Mouse (Mus musculus) layer of hippocampus, adult 9-10 months (tissue): ENCODE results near the gene Atg9a.
A peak's percentile ranks its signal among the peaks of the same experiment; 100 is the strongest.

Experiments used
- DNase-seq: peaks from one replicate; pipeline ENCODE4 v3.0.0; 2022; ENCODE audit warnings: low spot score

Atg9a gene

DNA sequence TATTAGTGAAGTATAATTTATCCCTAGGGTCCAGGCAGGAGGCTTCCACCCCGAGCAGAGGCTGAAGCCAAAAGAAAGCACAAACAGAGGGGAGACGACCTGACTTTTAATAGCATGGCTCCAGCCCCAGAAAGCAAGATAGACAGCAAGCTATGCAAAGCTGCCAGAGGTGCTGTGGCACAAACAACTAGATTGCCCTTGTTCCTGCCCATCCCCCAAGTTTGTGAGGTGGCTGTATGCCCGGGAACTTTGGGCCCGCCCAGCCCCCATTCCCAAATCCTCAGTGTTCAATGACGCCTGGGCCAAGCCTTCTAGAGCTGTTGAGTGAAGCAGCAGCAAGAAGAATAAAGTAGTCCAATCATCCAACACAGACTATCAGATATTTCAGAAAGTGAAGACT is 22.9 kb upstream of the Atg9a start:
- no peak for DNase-seq

DNA sequence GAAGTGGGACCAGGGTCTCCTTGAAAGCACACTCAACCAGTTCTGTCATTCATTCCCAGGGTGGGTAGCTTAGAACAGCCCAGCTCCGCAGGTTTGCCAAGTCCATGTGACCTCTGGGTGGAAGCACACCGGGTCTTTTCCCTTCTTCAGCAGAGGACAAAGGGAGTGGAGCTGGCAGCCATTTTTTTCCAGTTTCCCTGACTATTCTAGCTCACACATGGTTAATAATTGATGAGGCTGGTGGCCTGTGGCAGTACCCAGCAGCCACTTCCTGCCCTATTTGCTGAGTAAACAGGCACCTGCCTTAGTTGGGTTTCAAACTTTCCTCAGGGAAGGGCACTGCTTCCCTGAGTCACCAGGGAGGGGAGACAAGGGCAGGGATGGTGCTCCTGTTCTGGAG is 22.4 kb upstream of the Atg9a start:
- no peak for DNase-seq

DNA sequence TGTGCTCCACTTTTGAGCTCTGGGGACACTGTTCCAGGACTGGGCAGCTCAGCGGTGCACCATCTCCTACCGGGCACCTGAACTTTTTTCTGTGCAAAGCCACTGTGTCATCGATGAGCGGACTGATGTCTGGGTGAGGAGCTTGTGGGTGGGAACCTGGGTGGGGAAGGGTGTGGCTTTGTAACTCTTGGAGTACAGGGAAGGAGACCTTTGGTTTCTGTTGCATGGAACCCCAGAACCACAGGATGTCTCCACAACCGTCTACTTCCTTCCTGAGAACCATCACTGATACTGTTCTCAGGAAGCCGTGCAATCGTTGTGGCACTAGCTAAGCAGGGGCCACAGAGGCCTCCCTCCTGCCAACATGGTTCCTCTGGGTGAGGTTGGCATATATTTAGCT is 21.1 kb upstream of the Atg9a start:
- DNase-seq: no peak

DNA sequence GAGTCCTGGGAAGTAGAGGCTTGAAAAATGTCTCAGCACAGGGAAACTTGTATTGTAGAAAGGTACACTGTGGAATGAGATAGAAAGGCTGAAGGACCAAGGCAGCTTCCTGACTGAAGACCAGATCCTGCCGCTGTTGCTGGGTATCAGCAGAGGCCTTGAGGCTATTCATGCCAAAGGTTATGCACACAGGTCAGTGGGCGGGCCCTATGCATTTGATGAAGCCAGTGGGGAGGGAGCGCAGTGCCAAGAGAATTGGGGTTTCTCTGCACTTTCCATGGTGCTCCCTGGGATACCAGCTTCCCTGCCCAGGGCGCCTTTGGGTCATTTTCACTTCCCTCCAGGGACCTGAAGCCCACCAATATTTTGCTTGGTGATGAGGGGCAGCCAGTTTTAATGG is 20.5 kb upstream of the Atg9a start:
- no peak for DNase-seq

DNA sequence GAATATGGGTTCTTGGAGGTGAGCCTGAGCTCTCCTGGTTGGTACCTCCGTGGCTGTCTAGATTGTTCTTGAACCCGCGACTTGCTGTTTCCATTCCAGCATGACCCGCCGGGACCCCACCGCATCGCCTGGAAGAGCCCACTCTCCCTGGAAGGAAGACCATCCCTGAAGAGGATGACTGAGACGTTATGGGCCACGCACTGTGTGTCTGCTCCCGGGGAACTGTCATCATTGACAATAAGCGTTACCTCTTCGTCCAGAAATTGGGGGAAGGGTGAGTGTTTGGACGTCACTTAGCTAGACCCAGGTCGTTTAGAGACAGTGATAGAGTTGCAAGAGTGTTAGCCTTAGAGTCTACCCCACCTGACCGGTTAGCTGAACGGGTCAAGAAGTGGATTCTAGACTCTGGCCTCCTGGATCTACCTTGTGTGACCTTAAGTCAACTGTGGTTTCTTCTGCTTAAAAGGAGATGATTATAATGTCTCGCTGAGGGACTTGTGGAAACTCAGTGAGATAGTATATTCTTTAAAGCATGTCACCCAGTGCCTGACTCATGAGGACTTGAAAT is 19.2 kb upstream of the Atg9a start:
- DNase-seq: no peak

DNA sequence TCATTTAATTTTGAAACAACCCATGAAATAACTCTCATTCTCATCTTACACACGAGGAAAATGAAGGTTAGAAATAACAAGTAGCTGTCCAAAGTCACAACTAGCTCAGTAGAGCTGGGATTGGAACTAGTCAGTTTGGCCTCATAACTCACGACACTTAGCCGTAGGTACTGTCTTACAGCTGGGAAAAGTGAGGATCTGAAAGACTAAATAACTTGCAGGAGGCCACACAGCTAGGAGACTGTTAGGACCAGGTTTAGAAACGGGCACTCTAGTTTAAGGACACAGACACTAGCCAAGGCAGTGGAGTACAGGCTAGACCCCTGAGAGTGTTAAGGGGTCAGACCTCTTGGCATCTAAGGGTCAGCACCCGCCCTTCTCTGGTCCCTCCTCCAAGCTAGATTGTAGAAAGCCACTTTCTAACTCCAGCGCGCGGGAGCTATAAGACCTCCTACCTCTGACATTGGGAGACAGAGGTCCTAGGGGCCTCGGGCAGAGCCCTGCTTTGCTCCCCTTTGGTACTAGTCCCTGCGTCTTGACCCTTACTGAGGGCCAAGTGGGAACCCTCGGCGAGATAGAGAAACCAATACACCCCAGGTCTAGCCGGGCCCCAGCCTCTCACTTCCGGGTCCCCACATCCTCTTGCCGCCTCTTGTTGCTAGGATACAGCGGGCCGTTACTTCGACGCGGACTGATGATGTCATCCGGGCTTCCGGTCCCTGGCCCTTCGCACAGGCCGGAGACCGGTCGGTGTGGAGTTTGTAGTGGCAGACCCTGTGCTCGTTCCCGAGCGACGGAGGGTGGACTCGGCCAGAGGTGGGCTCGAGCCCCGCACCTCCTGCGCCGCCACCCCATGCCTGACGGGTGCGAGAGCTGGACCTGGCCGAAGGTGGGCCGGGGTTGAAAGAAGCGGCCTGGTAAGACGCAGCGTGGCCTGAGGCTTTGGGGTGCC is 18.4 kb upstream of the Atg9a start, which contains the start of the genes Glb1l and Stk16:
Gene Glb1l, minus strand, starts transcription at position 678 of the 952 bp plus-strand sequence.
Gene Stk16, plus strand, starts transcription at position 703 of the 952 bp plus-strand sequence.
- DNase-seq: peak; percentile 85

DNA sequence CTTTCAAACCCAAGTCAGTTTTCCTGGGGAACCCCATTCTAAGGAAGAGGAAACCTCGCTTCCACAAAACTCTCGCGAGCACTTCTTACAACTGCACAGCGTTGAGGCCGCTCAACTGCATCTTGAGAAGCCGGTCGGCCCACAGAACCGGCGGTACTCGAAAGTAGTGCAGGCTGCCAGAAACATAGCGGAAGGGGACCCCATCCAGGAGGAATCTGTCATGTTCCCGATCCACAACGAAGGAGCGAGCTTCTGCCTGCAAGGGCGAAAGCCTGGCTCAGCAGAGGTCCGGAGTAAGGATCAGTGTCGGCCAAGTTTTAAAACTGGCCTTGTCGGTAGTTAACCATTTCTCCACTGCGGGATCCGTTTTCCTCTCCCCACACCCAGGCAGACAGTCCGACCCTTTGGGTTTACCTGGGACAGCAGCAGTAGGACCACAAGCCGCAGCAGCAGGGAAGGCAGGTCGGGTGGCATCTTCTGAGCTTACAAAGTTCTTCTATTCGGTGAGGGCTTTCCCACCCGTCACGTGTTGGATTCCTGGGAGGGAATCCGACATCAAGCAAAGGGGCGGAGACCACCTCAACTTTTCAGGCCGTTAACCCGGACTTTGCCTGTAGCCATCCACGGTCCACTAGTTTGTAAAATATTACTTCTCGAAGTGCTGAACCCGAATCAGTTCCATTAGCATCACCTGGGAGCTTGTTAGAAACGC is 17.1 kb upstream of the Atg9a start:
- DNase-seq: no peak

DNA sequence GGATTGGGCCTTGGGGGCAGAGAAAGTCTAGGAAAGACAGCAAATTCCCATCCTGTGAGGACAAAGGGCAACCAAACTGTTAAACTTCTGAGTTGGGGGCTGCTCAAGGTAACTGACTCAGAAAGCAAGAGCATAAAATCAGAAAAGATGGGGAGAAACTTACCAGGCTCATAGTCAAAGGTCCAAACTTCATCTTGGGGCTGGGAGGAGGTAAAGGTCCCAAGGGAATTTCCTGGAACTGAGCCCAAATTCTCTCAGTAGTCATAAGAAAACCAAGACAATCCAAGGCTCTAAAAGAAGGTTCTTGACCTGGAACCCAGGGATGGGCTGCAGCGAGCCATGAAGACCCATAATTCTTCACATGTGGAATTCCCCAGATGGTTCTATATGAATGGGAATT is 9.2 kb upstream of the Atg9a start:
- DNase-seq: no peak

DNA sequence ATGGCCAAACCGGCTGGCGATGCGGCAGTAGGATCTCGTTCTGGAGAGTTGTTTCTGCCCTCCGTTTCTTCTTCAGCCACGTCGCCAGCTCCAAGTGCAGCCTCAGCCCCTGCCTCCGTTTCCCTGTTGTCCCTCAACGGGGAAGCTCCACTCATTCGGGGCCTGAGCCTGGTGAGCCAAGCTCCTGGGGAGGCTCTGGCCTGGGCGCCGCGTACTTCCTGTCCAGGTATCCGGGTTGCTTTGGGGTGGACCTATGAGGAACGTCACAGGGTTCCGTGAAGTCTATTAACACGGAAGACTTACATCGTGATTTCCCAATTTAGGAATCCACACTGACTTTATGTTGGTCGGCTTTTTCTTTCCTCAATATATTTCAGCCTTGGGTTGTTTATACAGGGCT is 456 bp upstream of the Atg9a start:
- DNase-seq: no peak

DNA sequence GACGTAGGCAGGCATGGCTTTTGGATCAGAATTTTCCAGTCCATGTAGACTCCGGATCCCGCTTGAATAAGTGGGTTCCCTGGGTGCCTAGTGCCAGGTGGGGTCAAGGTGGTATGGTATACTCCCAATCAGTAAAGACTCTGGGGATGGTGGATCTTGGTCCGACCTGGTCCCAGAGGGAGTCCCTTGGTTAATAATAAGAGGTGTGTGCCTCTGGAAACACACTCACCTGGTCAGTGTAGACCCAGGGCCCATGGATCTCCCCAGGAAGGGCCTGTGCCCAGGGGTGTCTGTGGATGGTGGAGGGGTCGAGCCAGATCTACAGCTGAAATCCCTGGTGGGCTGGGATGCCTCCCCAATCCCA is 756 bp downstream of the Atg9a start:
- no peak for DNase-seq

DNA sequence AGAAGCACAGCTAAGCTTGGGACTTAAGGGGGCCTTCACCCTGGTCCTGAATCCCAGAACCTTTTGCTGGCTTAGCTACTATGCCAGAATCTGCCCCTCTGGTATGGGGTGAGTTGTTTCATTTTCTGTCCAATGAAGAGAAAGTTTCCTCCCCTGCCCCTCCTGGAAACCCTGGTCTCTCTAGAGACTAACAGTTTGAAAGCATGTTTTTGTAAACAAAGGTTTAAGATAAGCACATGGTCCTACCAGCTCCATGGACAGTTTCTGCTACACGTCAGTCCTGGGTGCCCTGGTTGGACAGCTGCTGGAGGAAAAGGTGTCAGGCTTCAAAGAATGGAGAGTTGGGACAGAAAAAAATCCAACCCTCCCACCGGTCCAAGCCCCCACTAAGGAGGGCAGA is 1.4 kb downstream of the Atg9a start:
- DNase-seq: no peak

DNA sequence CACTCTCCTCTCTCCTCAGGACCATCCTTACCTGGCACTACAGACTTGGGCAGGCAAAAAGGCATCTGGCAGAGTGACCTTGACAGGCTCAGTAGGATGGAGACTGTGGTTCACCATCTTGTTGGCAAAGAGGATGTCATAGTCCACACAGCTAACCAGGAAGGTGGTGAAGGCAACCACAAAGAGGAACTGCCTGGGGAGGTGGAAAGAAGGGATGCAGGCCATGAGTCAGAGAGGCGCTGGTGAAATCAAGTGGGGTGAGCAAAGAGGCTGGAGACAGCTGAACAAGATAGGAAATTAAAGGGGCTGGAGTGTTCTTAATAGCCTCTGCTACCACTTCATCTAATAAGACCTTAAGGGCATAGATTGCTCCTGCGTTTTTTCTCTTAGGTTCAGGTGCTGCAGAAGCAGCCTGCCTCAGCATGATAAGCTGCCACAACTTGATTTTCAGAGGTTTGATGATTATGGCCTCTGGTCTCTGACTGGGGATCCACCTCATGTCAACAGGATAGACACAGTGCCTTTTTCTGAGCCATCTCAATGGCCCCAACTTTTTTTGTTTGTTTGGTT is 4.0 kb downstream of the Atg9a start:
- no peak for DNase-seq

DNA sequence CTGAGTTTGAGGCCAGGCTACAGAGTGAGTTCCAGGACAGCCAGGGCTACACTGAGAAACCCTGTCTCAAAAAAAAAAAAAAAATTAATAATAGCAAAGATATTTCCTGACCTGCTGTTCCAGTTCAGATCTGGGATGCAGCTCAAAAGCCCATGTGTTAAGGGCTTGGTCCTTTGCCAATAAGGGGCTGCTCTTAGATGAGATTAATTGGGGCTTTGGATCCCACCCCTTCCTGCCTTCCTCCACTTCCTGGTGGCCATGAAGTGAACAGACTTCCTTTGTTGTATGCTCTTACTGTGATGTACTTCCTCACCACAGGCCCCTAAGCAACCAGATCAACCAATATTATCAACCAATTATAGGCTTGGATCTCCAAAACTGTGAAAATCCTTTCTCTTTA is 4.9 kb downstream of the Atg9a start:
- DNase-seq: no peak

DNA sequence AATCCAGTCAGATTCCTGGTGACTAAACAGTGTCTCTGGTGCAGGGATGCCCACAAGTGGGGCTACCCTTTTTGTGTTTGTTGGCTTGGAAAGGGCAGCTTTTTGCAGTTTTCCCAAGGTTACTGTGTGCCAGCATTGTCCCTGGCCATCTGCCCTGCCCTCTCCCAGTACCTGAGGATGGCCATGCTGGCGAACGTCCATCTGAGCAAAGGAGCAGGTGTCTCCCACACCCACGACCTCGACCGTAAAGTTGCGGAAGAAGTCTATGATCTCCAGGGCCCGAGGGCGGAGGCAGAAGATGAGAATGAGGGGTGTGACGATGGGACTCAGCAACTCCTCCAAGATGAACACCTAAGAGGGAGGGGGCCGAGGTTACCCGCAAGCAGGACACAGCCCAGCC is 6.5 kb downstream of the Atg9a start:
- no peak for DNase-seq

DNA sequence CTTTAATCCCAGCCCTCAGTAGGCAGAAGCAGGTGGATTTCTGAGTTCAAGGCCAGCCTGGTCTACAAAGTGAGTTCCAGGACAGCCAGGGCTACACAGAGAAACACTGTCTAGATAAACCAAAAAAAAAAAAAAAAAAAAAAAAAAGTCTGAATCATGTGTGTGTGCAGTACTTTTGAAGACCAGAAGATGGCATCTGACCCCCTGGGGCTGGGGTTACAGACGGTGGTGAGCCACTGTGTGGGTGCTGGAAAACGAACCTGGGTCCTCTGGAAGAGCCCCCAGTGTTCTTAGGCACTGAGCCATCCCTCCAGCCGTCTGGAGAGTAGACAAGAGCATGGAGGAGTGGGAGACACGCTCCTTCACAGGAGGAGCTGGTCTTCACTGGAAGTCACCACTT is 9.8 kb downstream of the Atg9a start:
- DNase-seq: no peak

DNA sequence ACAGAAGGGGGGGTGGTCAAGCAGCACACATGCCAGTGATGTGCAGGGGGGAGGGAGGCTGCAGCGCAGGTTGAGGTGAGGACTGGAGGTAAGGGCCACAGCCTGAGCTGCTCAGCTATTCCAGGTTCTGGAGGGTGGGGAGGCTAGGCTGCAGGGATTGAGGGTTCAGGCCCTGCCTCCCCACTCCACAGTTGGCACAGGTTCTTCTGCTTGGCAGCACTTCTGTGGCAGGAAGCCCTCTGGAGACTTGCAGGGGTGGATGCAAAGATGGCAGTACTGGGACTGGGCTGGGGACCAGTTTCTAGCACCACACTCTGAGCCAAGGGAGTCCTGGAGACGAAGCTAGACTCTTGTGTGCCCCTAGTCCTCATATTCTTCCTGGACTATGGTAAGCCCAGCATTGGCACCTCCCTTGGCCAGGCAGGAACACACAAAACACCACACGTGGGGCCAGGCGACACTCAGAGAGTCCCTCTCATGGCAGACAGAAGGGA is 10.6 kb downstream of the Atg9a start:
- no peak for DNase-seq

DNA sequence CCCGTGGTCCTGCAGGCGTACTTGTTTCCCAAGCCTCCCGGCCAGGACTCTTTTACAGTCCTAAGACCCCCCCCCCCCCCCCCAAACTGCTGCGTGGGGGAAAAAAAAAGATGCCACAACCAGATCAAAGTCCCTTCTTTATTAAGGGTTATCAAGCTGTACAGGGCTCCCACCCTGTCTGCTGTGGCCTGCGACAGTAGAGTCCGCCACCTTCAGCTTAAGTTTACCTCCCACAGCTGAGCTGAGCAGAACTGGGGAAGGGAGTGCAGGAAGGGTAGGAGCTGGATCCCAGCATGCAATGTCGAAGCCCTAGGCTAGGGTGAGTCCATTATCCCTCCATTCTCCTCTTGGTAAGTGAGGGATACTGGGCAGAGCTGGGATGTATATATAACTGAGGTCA is 11.3 kb downstream of the Atg9a start:
- no peak for DNase-seq

DNA sequence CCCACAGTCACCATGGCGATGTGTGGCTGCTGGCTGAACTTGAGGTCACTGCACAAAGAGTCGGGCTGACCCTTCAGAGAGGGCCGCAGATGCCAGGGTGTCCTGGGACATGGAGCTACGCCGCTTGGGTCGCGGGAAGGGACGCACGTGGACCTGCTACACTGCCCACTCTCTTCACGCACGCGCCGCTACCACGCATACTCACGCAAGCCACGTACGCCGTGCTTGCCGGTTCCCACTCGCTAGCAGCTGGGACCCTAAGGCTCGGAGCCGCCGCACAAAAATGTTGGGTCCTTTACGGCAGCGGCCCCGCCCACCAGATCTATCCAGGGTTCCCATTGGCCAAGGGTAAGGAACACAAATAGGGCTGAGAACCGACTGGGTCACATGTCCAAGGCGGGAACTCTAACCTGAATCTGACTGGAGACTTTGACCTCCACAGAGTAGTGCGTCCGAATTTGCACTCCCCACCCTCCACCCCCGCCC is 11.8 kb downstream of the Atg9a start, which contains the start of gene Abcb6:
Gene Abcb6, minus strand, starts transcription at position 288 of the 486 bp plus-strand sequence.
- peak; percentile 73 for DNase-seq

DNA sequence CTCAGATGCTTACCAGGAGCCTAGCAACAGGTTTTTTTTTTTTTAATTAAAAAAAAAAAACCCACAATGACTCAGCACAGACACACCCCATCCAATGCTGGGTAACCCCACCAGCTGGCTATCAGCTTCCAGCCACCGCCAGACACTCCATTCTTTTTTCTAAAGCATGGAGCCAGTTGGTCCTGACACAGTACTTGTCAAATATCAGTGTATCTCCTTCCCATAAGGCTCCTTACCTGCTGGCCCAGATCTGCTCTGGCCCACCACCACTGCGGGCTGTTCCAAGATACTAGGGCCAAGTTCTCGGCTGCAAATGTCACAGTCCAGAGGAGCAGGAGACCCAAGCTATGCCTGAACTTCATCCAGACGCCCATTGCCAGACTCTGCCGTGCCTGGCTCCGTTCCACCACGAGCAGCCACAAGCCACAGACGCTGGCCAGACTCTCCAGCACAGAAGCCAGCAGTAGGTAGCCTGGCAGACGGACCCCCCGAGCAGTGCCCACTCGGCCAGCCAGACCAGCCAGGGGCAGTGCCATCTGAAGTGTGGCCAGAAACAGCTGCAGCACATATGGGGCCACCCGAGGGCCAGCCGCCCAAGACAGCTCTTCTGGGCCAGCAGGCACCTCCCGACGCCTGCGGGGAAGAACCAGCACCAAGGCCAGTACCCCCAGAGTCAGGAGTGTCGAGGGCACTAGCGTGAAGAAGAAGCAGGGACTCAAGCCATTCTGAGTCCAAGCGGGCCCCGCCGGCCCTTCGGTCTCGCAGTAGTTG is 12.5 kb downstream of the Atg9a start:
- DNase-seq: no peak

DNA sequence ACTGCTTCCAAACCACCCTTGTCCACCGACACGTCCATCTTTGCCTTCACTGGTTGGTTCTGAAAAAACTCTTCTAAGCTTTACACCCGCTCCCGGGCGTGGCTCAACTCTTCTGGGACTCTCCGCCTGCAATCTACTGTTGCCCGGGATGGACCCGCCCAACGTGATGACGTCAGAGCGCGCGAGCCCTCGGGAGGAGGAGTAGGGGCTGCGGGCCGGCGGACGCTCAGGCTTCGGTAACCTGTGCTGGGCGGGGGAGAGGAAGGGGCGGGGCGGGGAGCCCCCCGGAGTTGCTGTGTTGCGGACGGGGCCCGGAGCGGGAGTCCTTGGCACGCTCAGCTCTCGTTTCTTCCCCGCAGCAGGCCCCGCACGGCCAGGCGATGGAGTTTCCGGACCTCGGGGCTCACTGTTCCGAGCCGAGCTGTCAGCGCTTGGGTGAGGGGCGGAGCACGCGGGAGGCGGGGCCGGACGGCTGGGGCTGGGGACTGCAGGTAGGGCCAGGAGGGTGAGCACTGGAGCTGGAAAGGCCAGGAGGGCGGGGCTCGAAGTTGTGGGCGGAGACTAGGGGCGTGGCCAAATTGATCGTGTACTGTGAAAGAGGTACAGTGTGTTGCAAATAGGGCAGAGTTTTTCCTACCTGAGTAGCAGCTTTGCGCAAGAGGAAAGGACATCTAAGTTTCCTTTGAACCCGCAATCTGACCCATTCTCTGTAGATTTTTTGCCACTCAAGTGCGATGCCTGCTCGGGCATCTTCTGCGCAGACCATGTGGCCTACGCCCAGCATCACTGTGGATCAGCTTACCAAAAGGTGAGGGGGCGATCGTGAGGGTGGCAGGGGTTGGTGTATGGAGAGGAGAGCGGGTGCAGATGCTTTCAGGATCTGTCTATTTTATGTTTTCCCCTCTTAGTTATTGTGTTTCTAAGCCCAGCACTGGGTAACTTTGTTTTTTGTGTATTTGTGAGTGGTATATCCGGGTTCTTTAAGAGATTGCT is 23.2 kb downstream of the Atg9a start, which contains the start of gene Zfand2b:
Gene Zfand2b, plus strand, starts transcription at position 175 of the 993 bp plus-strand sequence.
- DNase-seq: peak; percentile 82
